Comparison of ENCODE assay signal across 19 mouse cellular contexts in genomic region chr16:39746041-39746736, GRCm38 (mm10).
A peak's percentile ranks its signal among the peaks of the same experiment; 100 is the strongest.
DNase-seq lines count a peak whose midpoint lies in the region; ATAC-seq and TF ChIP-seq lines count a peak whose summit lies in the region.
"Had no signal": no experiment of that assay in that cellular context is flagged by ENCODE, and none has a peak within 500 bp of the region (broad histone marks: within the 10 kb centered on the region; RNA-seq: fewer than 3 reads in every experiment).

No protein-coding gene starts in this region.

- H3K4me3 ChIP-seq in kidney, embryonic 15.5 days (replicated peaks): no peak overlapping the region
- H3K4me3 ChIP-seq in olfactory bulb, adult 2 months (ENCODE audit: insufficient read depth, low read depth, low read length): no peak overlapping the region
- H3K4me3 ChIP-seq in forebrain, embryonic 12.5 days (replicated peaks): no peak overlapping the region
- H3K4me3 ChIP-seq: embryonic facial prominence, embryonic 12.5 days; forebrain, embryonic 13.5 days; heart, embryonic 12.5 days; hindbrain, embryonic 15.5 days had no signal

- H3K4me2 ChIP-seq in kidney, embryonic 15.5 days: no peak overlapping the region
- no peak overlapping the region for H3K4me2 ChIP-seq in forebrain, embryonic 12.5 days
- H3K4me2 ChIP-seq: embryonic facial prominence, embryonic 12.5 days; forebrain, embryonic 13.5 days; heart, embryonic 12.5 days; hindbrain, embryonic 15.5 days had no signal

- WGBS in kidney, embryonic 15.5 days: 59% methylated on average over 5 of the region's 5 CpGs
- WGBS in olfactory bulb, adult 2 months: 22% methylated on average over 5 of the region's 5 CpGs
- WGBS in forebrain, embryonic 12.5 days: 82% methylated on average over 5 of the region's 5 CpGs

- no peak for TF ChIP-seq POLR2A in olfactory bulb, adult 2 months (IDR thresholded peaks at IDR 0.05; ENCODE audit: insufficient read depth, low read depth, low read length)

- H3K36me3 ChIP-seq in kidney, embryonic 15.5 days: no peaks in the 10 kb centered on the region
- H3K36me3 ChIP-seq in forebrain, embryonic 12.5 days (replicated peaks): no peaks in the 10 kb centered on the region
- H3K36me3 ChIP-seq: embryonic facial prominence, embryonic 12.5 days; heart, embryonic 12.5 days; hindbrain, embryonic 15.5 days had no signal

- H3K9me3 ChIP-seq in kidney, embryonic 15.5 days (replicated peaks): no peaks in the 10 kb centered on the region
- no peaks in the 10 kb centered on the region for H3K9me3 ChIP-seq in forebrain, embryonic 12.5 days
- H3K9me3 ChIP-seq: embryonic facial prominence, embryonic 12.5 days; forebrain, embryonic 13.5 days; hindbrain, embryonic 15.5 days had no signal

- no peak overlapping the region for H3K27ac ChIP-seq in kidney, embryonic 15.5 days
- H3K27ac ChIP-seq in olfactory bulb, adult 2 months (ENCODE audit: insufficient read depth, low read depth, low read length): peak overlapping the region; percentile 20; the same call in 1 of the 2 replicates
- H3K27ac ChIP-seq in forebrain, embryonic 12.5 days: no peak overlapping the region
- H3K27ac ChIP-seq: embryonic facial prominence, embryonic 12.5 days; forebrain, embryonic 13.5 days; hindbrain, embryonic 15.5 days had no signal

- no peak overlapping the region for H3K9ac ChIP-seq in kidney, embryonic 15.5 days
- H3K9ac ChIP-seq in forebrain, embryonic 12.5 days: no peak overlapping the region
- H3K9ac ChIP-seq: embryonic facial prominence, embryonic 12.5 days; forebrain, embryonic 13.5 days; forebrain, postnatal 0 days; heart, embryonic 12.5 days; hindbrain, embryonic 15.5 days had no signal

- no peaks in the 10 kb centered on the region for H3K4me1 ChIP-seq in kidney, embryonic 15.5 days
- H3K4me1 ChIP-seq in olfactory bulb, adult 2 months (ENCODE audit: control insufficient read depth, insufficient read depth, low read length): no peaks in the 10 kb centered on the region
- no peaks in the 10 kb centered on the region for H3K4me1 ChIP-seq in forebrain, embryonic 12.5 days
- H3K4me1 ChIP-seq: embryonic facial prominence, embryonic 12.5 days; forebrain, embryonic 13.5 days; heart, embryonic 12.5 days; hindbrain, embryonic 15.5 days had no signal

- ATAC-seq in kidney, embryonic 15.5 days (replicated peaks; ENCODE audit: low FRiP score): 0 out of 2 replicates have a peak, but pooled peaks have one; percentile 64
- ATAC-seq in forebrain, embryonic 12.5 days (ENCODE audit: low FRiP score): no peak
- ATAC-seq: forebrain, embryonic 13.5 days; forebrain, postnatal 0 days had no signal

- no peak for TF ChIP-seq CTCF in olfactory bulb, adult 2 months (IDR thresholded peaks at IDR 0.05; ENCODE audit: insufficient read depth, low read depth, low read length)

- intact Hi-C loops in heart, postnatal 36 days (cut with DNase I): no loop called here

- H3K27me3 ChIP-seq in kidney, embryonic 15.5 days: no peaks in the 10 kb centered on the region; the same call in 1 of the 2 replicates
- H3K27me3 ChIP-seq in forebrain, embryonic 12.5 days: no peaks in the 10 kb centered on the region
- H3K27me3 ChIP-seq: embryonic facial prominence, embryonic 12.5 days; forebrain, embryonic 13.5 days; heart, embryonic 12.5 days; hindbrain, embryonic 15.5 days had no signal

- no peak for DNase-seq in kidney, adult 11 months
- DNase-seq in brain, adult 2 months (ENCODE audit: low read depth, low spot score): peak; percentile 12
- peak; percentile 37 for DNase-seq in kidney, postnatal 10 days
- no peak for DNase-seq in heart, postnatal 36 days
- DNase-seq: adrenal gland, adult 8-10 months; adrenal gland, postnatal 36 days; cerebellum, adult 11 months; cerebellum, adult 8-10 months; cerebellum, postnatal 14 days; embryo, embryonic 11 days; forebrain, postnatal 0 days; gastrocnemius, postnatal 25 days had no signal

Comparison
In these comparisons a context has a peak if more than half of its experiments do, and no peak if none do; other contexts are left out.
1. DNase-seq: peak in brain, adult 2 months (single experiment) and kidney, postnatal 10 days (single experiment); none in kidney, adult 11 months (single experiment) and heart, postnatal 36 days (0 of 2).